Mouse (Mus musculus): ENCODE results near the gene B3gntl1. TPM values are rescaled to one million over a fixed set of nuclear protein-coding genes. Genes with fewer than 3 reads are reported as not detected.
"Not testable (repeated sequence)": the region's sequence is repeated elsewhere in the genome, so short reads cannot be mapped to it uniquely, and the experiment has no call there.

B3gntl1 gene
- polyA plus RNA-seq, 1 experiment from 2014 or later = 1.5 TPM

GRCm38 (mm10) chr11:121661116-121661515 is 11.8 kb downstream of the B3gntl1 start:
- Histone ChIP-seq H3K9me3 (ENCODE audit: low read length) (no peaks in the 10 kb centered on the region), H3K9ac (replicated peaks) (no peak overlapping the region), H3K4me1 (ENCODE audit: insufficient read depth) (no peaks in the 10 kb centered on the region), H3K36me3 (replicated peaks; ENCODE audit: insufficient read depth, low read length) (0 out of 2 replicates have a peak, but pooled peaks cover 3% of the 10 kb centered on the region), H3K27ac (ENCODE audit: low read depth) (no peak overlapping the region), H3K4me2 (ENCODE audit: low read depth, low read length) (no peak overlapping the region), H3K27me3 (ENCODE audit: insufficient read depth, low read length) (no peaks in the 10 kb centered on the region), H3K4me3 (ENCODE audit: low read depth, low read length) (no peak overlapping the region)
- no peak for TF ChIP-seq EP300 (IDR thresholded peaks at IDR 0.05; ENCODE audit: low read depth)
- TF ChIP-seq CTCF (IDR thresholded peaks at IDR 0.05; ENCODE audit: low read depth) = no peak
- DNase-seq = no peak
- no peak for ATAC-seq
- WGBS (ENCODE audit: insufficient replicate concordance) = 65% methylated on average over 2 of the region's 2 CpGs

GRCm38 (mm10) chr11:121660604-121661003 is 12.3 kb downstream of the B3gntl1 start:
- not testable (repeated sequence) for ATAC-seq; H3K27me3 ChIP-seq (ENCODE audit: insufficient read depth, low read length); H3K4me2 ChIP-seq (ENCODE audit: low read depth, low read length); H3K9ac ChIP-seq (replicated peaks); H3K9me3 ChIP-seq (ENCODE audit: low read length); H3K27ac ChIP-seq (ENCODE audit: low read depth); DNase-seq; H3K4me3 ChIP-seq (ENCODE audit: low read depth, low read length); H3K4me1 ChIP-seq (ENCODE audit: insufficient read depth); H3K36me3 ChIP-seq (replicated peaks; ENCODE audit: insufficient read depth, low read length)
- 83% methylated on average over 2 of the region's 2 CpGs for WGBS (ENCODE audit: insufficient replicate concordance)

- peak; percentile 42 for TF ChIP-seq CTCF (IDR thresholded peaks at IDR 0.05; ENCODE audit: low read depth)
- TF ChIP-seq EP300 (IDR thresholded peaks at IDR 0.05; ENCODE audit: low read depth) = no peak
- no peak for DNase-seq
Measured at GRCm38 (mm10) chr11:121658151-121658550, 14.8 kb downstream of the B3gntl1 start.

GRCm38 (mm10) chr11:121655807-121656511 is 17.0 kb downstream of the B3gntl1 start:
- no peak overlapping the region for H3K9ac ChIP-seq (replicated peaks)
- DNase-seq (no peak), ATAC-seq (peak; percentile 35; the same call in 1 of the 2 replicates)
- H3K4me1 ChIP-seq (ENCODE audit: insufficient read depth) = no peaks in the 10 kb centered on the region
- H3K4me3 ChIP-seq (ENCODE audit: low read depth, low read length) = no peak overlapping the region
- H3K9me3 ChIP-seq (ENCODE audit: low read length) = no peaks in the 10 kb centered on the region
- no peak overlapping the region for H3K27ac ChIP-seq (ENCODE audit: low read depth)
- no peaks in the 10 kb centered on the region for H3K27me3 ChIP-seq (ENCODE audit: insufficient read depth, low read length)
- 68% methylated on average over 6 of the region's 6 CpGs for WGBS (ENCODE audit: insufficient replicate concordance)
- TF ChIP-seq EP300 (IDR thresholded peaks at IDR 0.05; ENCODE audit: low read depth) (no peak), CTCF (IDR thresholded peaks at IDR 0.05; ENCODE audit: low read depth) (no peak)
- no peak overlapping the region for H3K4me2 ChIP-seq (ENCODE audit: low read depth, low read length)
- no peaks in the 10 kb centered on the region for H3K36me3 ChIP-seq (replicated peaks; ENCODE audit: insufficient read depth, low read length)

More at GRCm38 (mm10) chr11:121658151-121658550, 14.8 kb downstream of the B3gntl1 start:
- WGBS (ENCODE audit: insufficient replicate concordance) = 42% methylated on average over 1 of the region's 1 CpGs
- no peak overlapping the region for H3K4me3 ChIP-seq (ENCODE audit: low read depth, low read length)
- H3K4me1 ChIP-seq (ENCODE audit: insufficient read depth) = no peaks in the 10 kb centered on the region
- H3K9ac ChIP-seq (replicated peaks) = no peak overlapping the region
- H3K4me2 ChIP-seq (ENCODE audit: low read depth, low read length) = no peak overlapping the region
- H3K36me3 ChIP-seq (replicated peaks; ENCODE audit: insufficient read depth, low read length) = no peaks in the 10 kb centered on the region
- H3K27ac ChIP-seq (ENCODE audit: low read depth) = no peak overlapping the region
- ATAC-seq = no peak
- H3K9me3 ChIP-seq (ENCODE audit: low read length) = no peaks in the 10 kb centered on the region
- no peaks in the 10 kb centered on the region for H3K27me3 ChIP-seq (ENCODE audit: insufficient read depth, low read length)

- no peak overlapping the region for H3K4me3 ChIP-seq (ENCODE audit: low read depth, low read length)
- H3K9ac ChIP-seq (replicated peaks) = no peak overlapping the region
- H3K4me2 ChIP-seq (ENCODE audit: low read depth, low read length) = no peak overlapping the region
- no peaks in the 10 kb centered on the region for H3K27me3 ChIP-seq (ENCODE audit: insufficient read depth, low read length)
- 36% methylated on average over 6 of the region's 6 CpGs for WGBS (ENCODE audit: insufficient replicate concordance)
- H3K36me3 ChIP-seq (replicated peaks; ENCODE audit: insufficient read depth, low read length) = no peaks in the 10 kb centered on the region
- H3K27ac ChIP-seq (ENCODE audit: low read depth) = no peak overlapping the region
- ATAC-seq (no peak), DNase-seq (no peak)
- H3K9me3 ChIP-seq (ENCODE audit: low read length) = no peaks in the 10 kb centered on the region
- no peaks in the 10 kb centered on the region for H3K4me1 ChIP-seq (ENCODE audit: insufficient read depth)
- TF ChIP-seq CTCF (IDR thresholded peaks at IDR 0.05; ENCODE audit: low read depth) = no peak
- no peak for TF ChIP-seq EP300 (IDR thresholded peaks at IDR 0.05; ENCODE audit: low read depth)
Measured at GRCm38 (mm10) chr11:121655166-121655806, 17.7 kb downstream of the B3gntl1 start.

- Histone ChIP-seq H3K9me3 (ENCODE audit: low read length) (no peaks in the 10 kb centered on the region), H3K4me3 (ENCODE audit: low read depth, low read length) (no peak overlapping the region), H3K4me2 (ENCODE audit: low read depth, low read length) (no peak overlapping the region), H3K4me1 (ENCODE audit: insufficient read depth) (no peaks in the 10 kb centered on the region), H3K36me3 (replicated peaks; ENCODE audit: insufficient read depth, low read length) (peaks cover 3% of the 10 kb centered on the region; the same call in 1 of the 2 replicates), H3K27ac (ENCODE audit: low read depth) (no peak overlapping the region), H3K9ac (replicated peaks) (no peak overlapping the region), H3K27me3 (ENCODE audit: insufficient read depth, low read length) (no peaks in the 10 kb centered on the region)
- TF ChIP-seq EP300 (IDR thresholded peaks at IDR 0.05; ENCODE audit: low read depth) (no peak), CTCF (IDR thresholded peaks at IDR 0.05; ENCODE audit: low read depth) (no peak)
- ATAC-seq = no peak
- no peak for DNase-seq
- 79% methylated on average over 9 of the region's 9 CpGs for WGBS (ENCODE audit: insufficient replicate concordance)
Measured at GRCm38 (mm10) chr11:121654406-121654945, 18.5 kb downstream of the B3gntl1 start.

All from liver, postnatal 0 days (tissue).